Mouse (Mus musculus): ENCODE measurements at regions not wholly inside any gene's neighbourhood (a gene's known extent, or its start where the extent isn't known, plus 50 kb on each side); places are given as distances from the start of the nearest gene placed in this dataset.

DNA sequence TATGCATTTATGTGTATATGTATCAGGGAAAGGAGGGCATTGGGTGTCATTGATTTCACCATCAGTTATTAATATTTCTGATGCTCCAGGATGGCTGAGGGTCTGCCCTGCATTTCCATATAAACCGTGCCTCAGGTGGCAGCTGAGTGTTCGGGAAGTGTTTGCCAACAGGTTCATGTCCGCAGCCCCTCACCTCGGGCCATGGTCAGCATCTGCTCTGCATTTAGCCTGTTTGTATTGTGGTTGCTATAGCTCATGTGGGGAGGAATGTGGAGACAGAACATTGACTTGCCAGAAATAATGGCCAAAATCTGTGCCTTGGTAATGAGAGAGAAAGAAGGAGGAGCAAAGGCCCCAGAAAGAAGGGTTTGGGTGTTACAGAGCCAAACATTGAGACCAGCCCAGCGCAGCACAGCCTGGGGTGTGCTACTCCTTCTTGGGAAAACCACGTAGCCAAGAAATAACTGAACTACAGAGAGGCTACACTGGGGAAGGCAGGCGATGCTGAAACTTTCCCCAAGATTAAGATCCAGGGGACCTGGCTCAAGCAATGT, 338.0 kb downstream of the Agtpbp1 start:
- Histone ChIP-seq H3K36me3 (no peaks in the 10 kb centered on the region), H3K9ac (no peak overlapping the region), H3K9me3 (replicated peaks) (no peaks in the 10 kb centered on the region), H3K27ac (no peak overlapping the region), H3K4me1 (no peaks in the 10 kb centered on the region), H3K4me2 (no peak overlapping the region), H3K4me3 (no peak overlapping the region), H3K27me3 (replicated peaks) (no peaks in the 10 kb centered on the region)
- 76% methylated on average over 7 of the region's 7 CpGs for WGBS (ENCODE audit: insufficient replicate concordance)
- ATAC-seq: no peak

DNA sequence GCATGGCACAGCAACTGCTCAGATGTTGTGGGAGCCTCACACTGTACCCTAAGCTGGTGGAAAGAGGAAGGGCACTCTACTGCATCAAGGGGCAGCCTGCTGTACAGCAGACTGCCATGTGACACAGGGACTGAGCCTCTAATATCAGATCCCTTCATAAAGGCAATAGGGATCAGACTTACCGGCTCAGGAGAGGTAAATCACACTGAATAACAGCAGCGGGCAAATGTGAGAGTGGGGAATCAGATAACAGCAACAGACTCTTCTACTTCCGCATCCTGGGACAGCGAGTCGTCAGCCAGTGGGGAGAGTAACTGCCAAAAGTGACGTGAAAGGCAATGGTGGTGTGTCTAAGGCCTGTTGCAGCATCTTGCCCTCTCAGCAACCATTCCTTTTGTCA, 339.0 kb downstream of the Agtpbp1 start:
- 33% methylated on average over 6 of the region's 6 CpGs for WGBS (ENCODE audit: insufficient replicate concordance)
- Histone ChIP-seq H3K9me3 (replicated peaks) (no peaks in the 10 kb centered on the region), H3K9ac (no peak overlapping the region), H3K4me3 (no peak overlapping the region), H3K36me3 (no peaks in the 10 kb centered on the region), H3K27me3 (replicated peaks) (no peaks in the 10 kb centered on the region), H3K4me1 (no peaks in the 10 kb centered on the region), H3K4me2 (no peak overlapping the region), H3K27ac (no peak overlapping the region)
- no peak for ATAC-seq

GRCm38 (mm10) chr13:59244622-59245021, 340.4 kb downstream of the Agtpbp1 start:
- no peaks in the 10 kb centered on the region for H3K9me3 ChIP-seq (replicated peaks)
- no peaks in the 10 kb centered on the region for H3K36me3 ChIP-seq
- no peaks in the 10 kb centered on the region for H3K4me1 ChIP-seq
- no peak for ATAC-seq
- 79% methylated on average over 1 of the region's 1 CpGs for WGBS (ENCODE audit: insufficient replicate concordance)
- H3K9ac ChIP-seq: no peak overlapping the region
- no peak overlapping the region for H3K4me3 ChIP-seq
- no peaks in the 10 kb centered on the region for H3K27me3 ChIP-seq (replicated peaks)
- no peak overlapping the region for H3K27ac ChIP-seq
- H3K4me2 ChIP-seq: no peak overlapping the region

DNA sequence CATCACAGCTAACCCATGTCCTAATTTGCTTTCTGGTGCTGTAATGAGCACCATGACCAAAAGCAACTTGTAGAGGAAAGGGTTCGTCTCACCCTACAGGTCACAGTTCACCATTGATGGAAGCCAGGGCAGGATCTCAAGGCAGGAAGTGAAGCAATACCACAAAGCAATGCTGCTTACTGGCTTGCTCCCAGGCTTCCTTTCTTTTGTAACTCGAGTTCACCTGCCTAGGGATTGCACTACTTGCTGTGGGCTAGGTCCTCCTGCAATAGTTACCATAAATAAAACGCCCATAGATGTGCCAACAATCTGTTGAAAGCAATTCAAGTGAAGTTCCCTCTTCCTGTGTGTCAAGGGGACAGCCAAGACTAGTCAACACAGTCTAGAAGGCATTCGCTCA, 342.4 kb downstream of the Agtpbp1 start:
- Histone ChIP-seq H3K9me3 (replicated peaks) (no peaks in the 10 kb centered on the region), H3K4me3 (no peak overlapping the region), H3K4me2 (no peak overlapping the region), H3K4me1 (no peaks in the 10 kb centered on the region), H3K9ac (no peak overlapping the region), H3K27ac (no peak overlapping the region), H3K36me3 (no peaks in the 10 kb centered on the region), H3K27me3 (replicated peaks) (no peaks in the 10 kb centered on the region)
- WGBS (ENCODE audit: insufficient replicate concordance): 40% methylated on average over 4 of the region's 4 CpGs
- no peak for ATAC-seq

DNA sequence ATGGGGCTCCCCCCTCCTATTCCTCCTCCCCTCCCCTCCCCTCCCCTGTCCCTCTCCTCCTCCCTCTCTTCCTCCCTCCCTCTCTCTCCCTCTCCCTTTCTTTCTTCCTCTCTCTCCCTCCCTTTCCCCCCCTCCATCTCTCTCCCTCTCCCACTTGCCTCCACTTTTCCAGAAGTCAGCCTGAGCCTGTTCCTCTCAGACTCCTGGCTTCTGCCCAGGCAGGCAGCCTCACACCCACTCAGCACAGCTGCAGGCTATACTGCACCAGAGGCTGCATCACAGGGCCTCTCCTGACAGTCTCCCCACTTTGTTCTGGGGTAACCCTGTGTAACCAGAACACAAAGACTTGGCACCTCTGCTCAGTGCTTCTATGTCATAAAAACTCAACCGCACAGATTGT, 346.3 kb downstream of the Agtpbp1 start:
- whole genome bisulfite sequencing (ENCODE audit: insufficient replicate concordance): 76% methylated on average over 1 of the region's 1 CpGs

GRCm38 (mm10) chr13:59235836-59236235, 349.2 kb downstream of the Agtpbp1 start:
- Histone ChIP-seq H3K27ac (no peak overlapping the region), H3K4me3 (no peak overlapping the region), H3K9me3 (replicated peaks) (no peaks in the 10 kb centered on the region), H3K4me1 (no peaks in the 10 kb centered on the region), H3K9ac (no peak overlapping the region), H3K36me3 (no peaks in the 10 kb centered on the region), H3K4me2 (no peak overlapping the region), H3K27me3 (replicated peaks) (no peaks in the 10 kb centered on the region)
- ATAC-seq: no peak
- WGBS (ENCODE audit: insufficient replicate concordance): 81% methylated on average over 9 of the region's 9 CpGs

More for the DNA sequence above, 346.3 kb downstream of the Agtpbp1 start:
- no peaks in the 10 kb centered on the region for H3K9me3 ChIP-seq (replicated peaks)
- no peak overlapping the region for H3K27ac ChIP-seq
- no peaks in the 10 kb centered on the region for H3K27me3 ChIP-seq (replicated peaks)
- ATAC-seq: no peak
- H3K4me3 ChIP-seq: no peak overlapping the region
- H3K4me2 ChIP-seq: no peak overlapping the region
- H3K4me1 ChIP-seq: no peaks in the 10 kb centered on the region
- H3K36me3 ChIP-seq: no peaks in the 10 kb centered on the region
- no peak overlapping the region for H3K9ac ChIP-seq

DNA sequence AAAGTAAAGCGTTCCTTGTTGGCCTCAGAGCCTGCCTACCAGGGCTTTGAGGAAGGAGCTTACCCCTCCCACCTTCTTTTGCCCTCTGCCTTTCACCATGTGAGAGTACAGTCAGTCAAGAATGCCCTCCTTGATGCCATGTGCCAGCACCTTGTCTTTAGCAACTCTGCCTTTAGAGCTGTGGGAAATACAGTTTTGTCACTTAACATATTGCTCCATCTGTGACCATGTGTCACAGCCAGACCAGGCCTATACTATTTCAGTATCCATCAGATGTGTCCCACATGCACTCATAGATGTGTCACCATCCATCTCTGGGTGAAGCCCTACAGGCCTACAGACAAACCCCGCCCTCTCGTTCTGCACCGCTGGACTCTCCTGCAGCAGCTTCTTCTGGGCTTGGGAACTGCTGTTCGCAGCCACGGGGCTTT, 355.9 kb downstream of the Agtpbp1 start:
- no peaks in the 10 kb centered on the region for H3K27me3 ChIP-seq (replicated peaks)
- H3K36me3 ChIP-seq: no peaks in the 10 kb centered on the region
- WGBS (ENCODE audit: insufficient replicate concordance): 72% methylated on average over 6 of the region's 6 CpGs

GRCm38 (mm10) chr13:59228059-59228830, 356.8 kb downstream of the Agtpbp1 start:
- Histone ChIP-seq H3K36me3 (no peaks in the 10 kb centered on the region), H3K27me3 (replicated peaks) (no peaks in the 10 kb centered on the region), H3K4me2 (no peak overlapping the region), H3K27ac (no peak overlapping the region), H3K9me3 (replicated peaks) (no peaks in the 10 kb centered on the region), H3K4me3 (no peak overlapping the region), H3K4me1 (no peaks in the 10 kb centered on the region), H3K9ac (no peak overlapping the region)
- WGBS (ENCODE audit: insufficient replicate concordance): 42% methylated on average over 12 of the region's 12 CpGs
- 0 out of 2 replicates have a peak, but pooled peaks have one; percentile 42 for ATAC-seq

More for the DNA sequence above, 355.9 kb downstream of the Agtpbp1 start:
- ATAC-seq: no peak
- no peaks in the 10 kb centered on the region for H3K9me3 ChIP-seq (replicated peaks)
- H3K4me2 ChIP-seq: no peak overlapping the region
- no peak overlapping the region for H3K9ac ChIP-seq
- H3K4me3 ChIP-seq: no peak overlapping the region
- H3K4me1 ChIP-seq: no peaks in the 10 kb centered on the region
- no peak overlapping the region for H3K27ac ChIP-seq

DNA sequence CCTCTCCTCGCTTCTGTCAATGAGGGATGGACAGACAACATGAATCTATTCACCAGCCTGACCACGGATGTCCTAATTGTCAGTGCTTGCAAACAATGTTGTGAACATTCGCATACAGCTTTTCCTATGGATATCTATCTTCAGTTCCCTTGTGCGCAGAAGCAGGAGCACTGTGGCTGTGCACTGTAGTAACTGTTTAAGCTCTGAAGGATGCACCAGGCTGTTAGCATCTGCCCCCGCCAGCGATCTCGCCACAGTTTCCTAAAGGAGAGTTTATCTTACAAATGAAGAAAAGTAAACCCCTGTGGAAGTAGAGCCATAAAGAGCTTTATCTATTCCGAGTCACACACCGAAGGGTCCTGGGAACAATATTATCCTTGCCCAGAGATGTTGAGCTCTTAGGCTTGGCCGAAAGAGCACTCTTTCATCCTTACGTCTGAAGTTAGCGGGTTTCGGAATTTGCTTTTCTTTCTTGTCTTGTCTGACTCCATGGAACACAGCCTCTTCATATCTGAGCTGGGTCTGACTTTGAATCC, 357.4 kb downstream of the Agtpbp1 start:
- Histone ChIP-seq H3K9me3 (replicated peaks) (no peaks in the 10 kb centered on the region), H3K4me2 (no peak overlapping the region), H3K27me3 (replicated peaks) (no peaks in the 10 kb centered on the region), H3K4me1 (no peaks in the 10 kb centered on the region), H3K9ac (no peak overlapping the region), H3K36me3 (no peaks in the 10 kb centered on the region), H3K27ac (no peak overlapping the region), H3K4me3 (no peak overlapping the region)
- ATAC-seq: no peak
- WGBS (ENCODE audit: insufficient replicate concordance): 75% methylated on average over 13 of the region's 13 CpGs

DNA sequence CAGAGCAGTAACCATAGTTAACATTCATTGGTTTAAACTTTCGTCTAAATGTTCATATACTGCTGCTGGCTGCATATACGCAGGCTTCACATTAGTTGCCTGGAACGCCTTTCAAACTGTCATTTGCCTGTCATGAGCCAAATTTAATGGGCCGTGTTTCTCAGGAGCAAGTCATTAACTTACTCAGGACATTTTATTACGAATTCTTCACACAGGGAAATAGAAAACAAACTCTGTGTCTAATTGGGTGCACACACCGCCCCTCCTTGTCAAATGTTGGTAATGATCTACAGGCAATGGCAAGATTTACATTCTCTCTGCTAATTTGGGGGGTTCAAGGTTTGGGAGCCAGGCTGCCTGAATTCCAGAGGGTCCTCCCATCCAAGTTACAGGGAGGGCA, 364.4 kb downstream of the Agtpbp1 start:
- no peaks in the 10 kb centered on the region for H3K36me3 ChIP-seq
- no peak overlapping the region for H3K4me3 ChIP-seq
- no peak overlapping the region for H3K9ac ChIP-seq
- H3K27me3 ChIP-seq (replicated peaks): no peaks in the 10 kb centered on the region
- 62% methylated on average over 6 of the region's 6 CpGs for WGBS (ENCODE audit: insufficient replicate concordance)
- H3K9me3 ChIP-seq (replicated peaks): no peaks in the 10 kb centered on the region
- H3K4me2 ChIP-seq: no peak overlapping the region
- H3K27ac ChIP-seq: no peak overlapping the region
- H3K4me1 ChIP-seq: no peaks in the 10 kb centered on the region
- ATAC-seq: no peak

DNA sequence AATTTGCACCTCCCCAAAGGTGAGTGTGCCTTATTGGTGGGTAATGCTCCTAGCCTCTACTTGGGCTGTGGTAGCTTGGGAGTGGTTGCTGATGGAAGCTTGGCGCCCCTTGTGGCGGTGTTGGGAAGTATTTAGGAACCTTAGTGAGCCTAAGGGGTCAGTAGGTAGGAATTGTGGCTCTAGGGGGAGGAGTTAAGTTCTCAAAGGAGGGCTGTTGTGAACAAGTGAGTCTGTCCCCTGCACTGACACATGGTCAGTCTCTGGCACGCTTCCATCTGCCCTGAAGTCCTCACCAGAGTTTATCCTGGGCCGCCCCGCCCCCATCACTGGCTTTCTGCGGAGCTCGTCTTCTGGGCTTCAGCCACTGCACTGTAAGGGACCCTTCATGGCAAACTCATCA, 364.9 kb downstream of the Agtpbp1 start:
- WGBS (ENCODE audit: insufficient replicate concordance): 31% methylated on average over 7 of the region's 7 CpGs
- Histone ChIP-seq H3K4me3 (no peak overlapping the region), H3K27ac (no peak overlapping the region), H3K4me2 (no peak overlapping the region), H3K27me3 (replicated peaks) (no peaks in the 10 kb centered on the region), H3K36me3 (no peaks in the 10 kb centered on the region), H3K9me3 (replicated peaks) (no peaks in the 10 kb centered on the region), H3K9ac (no peak overlapping the region), H3K4me1 (no peaks in the 10 kb centered on the region)
- no peak for ATAC-seq

DNA sequence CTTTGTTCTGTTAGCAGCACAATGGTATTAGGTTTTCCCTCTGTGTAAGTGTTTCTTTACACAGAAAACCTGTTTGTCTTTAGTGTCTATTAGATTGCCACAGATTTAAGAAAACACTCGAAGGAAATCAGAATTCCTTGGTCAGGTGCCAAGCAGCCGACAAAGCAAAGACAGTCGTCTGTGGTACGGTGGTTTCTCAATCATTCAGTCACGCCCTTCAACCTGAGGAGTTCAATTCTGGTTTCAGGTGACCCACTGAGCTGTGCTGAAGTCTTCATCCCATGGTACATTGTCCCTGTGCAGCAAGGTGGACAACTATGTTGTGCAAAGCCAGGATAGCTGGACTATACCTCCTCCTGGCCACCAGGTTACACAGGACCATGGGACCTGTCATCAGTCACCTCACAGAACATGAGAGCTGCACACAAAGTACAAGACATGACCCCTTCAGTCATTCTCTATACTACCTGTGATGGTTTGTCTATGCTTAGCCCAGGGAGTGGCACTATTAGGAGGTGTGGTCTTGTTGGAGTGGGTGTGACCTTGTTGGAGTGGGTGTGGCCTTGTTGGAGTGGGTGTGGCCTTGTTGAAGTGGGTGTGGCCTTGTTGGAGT, 368.2 kb downstream of the Agtpbp1 start:
- no peak for ATAC-seq
- Histone ChIP-seq H3K4me1 (no peaks in the 10 kb centered on the region), H3K9ac (no peak overlapping the region), H3K4me3 (no peak overlapping the region), H3K27ac (no peak overlapping the region), H3K9me3 (replicated peaks) (no peaks in the 10 kb centered on the region), H3K36me3 (no peaks in the 10 kb centered on the region), H3K4me2 (no peak overlapping the region), H3K27me3 (replicated peaks) (no peaks in the 10 kb centered on the region)
- 72% methylated on average over 5 of the region's 5 CpGs for WGBS (ENCODE audit: insufficient replicate concordance)
